Mouse (Mus musculus) splenic B cell, adult 2 months (primary cell): ENCODE measurements around the gene Dnajc3.
"Not testable (repeated sequence)": the region's sequence is repeated elsewhere in the genome, so short reads cannot be mapped to it uniquely, and the experiment has no call there.

Source experiments
- DNase-seq: peaks from one replicate; pipeline ENCODE4 v3.0.0-alpha.2; 2011; ENCODE audit warnings: low read depth, low spot score
- H3K27me3 ChIP-seq: 2 replicates; pipeline ENCODE4 v1.6.1; 2012; ENCODE audit warnings: mild to moderate bottlenecking, low read length, moderate library complexity, mixed read lengths; ENCODE audit not compliant: control insufficient read depth, poor library complexity, insufficient read depth, severe bottlenecking
- H3K36me3 ChIP-seq: 2 replicates; pipeline ENCODE4 v1.6.1; 2012; ENCODE audit warnings: mild to moderate bottlenecking, low read length, moderate library complexity, mixed read lengths; ENCODE audit not compliant: control insufficient read depth, poor library complexity, insufficient read depth, severe bottlenecking

Dnajc3 gene

DNA sequence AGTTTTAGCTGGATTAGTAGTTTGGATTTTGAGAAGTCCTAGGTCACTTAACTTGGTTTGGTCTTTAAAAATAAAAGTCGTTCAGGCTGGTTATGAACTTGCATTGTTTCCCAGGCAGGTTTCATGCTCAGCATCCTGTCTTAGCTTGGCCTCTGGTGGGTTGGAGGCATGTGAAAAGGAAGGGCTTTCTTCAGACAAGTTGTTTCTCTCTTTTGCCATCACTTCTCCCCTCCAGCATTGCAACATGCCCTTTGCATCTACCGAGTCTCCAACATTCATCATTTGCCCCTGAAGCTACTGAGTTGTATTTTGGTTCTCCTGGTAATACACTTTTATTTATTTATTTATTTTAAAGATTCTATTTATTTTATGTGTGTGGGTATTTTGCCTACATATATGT, 6.9 kb downstream of the Dnajc3 start:
- no peaks in the 10 kb centered on the region for H3K36me3 ChIP-seq
- H3K27me3 ChIP-seq = no peaks in the 10 kb centered on the region
- no peak for DNase-seq

GRCm38 (mm10) chr14:118948841-118949240, 11.1 kb downstream of the Dnajc3 start:
- DNase-seq = no peak
- Histone ChIP-seq H3K27me3 (no peaks in the 10 kb centered on the region), H3K36me3 (no peaks in the 10 kb centered on the region)

- no peak for DNase-seq
Measured at GRCm38 (mm10) chr14:118951912-118952583, 14.3 kb downstream of the Dnajc3 start.

GRCm38 (mm10) chr14:118958010-118958409, 20.2 kb downstream of the Dnajc3 start:
- Histone ChIP-seq H3K27me3 (no peaks in the 10 kb centered on the region), H3K36me3 (peaks cover 15% of the 10 kb centered on the region; the same call in 1 of the 2 replicates)
- DNase-seq = no peak

More at GRCm38 (mm10) chr14:118951912-118952583, 14.3 kb downstream of the Dnajc3 start:
- Histone ChIP-seq H3K36me3 (peaks cover 4% of the 10 kb centered on the region; the same call in 1 of the 2 replicates), H3K27me3 (no peaks in the 10 kb centered on the region)

GRCm38 (mm10) chr14:118965356-118966000, 27.7 kb downstream of the Dnajc3 start:
- Histone ChIP-seq H3K36me3 (peaks cover 8% of the 10 kb centered on the region), H3K27me3 (no peaks in the 10 kb centered on the region)
- no peak for DNase-seq

GRCm38 (mm10) chr14:118967646-118968045, 29.9 kb downstream of the Dnajc3 start:
- no peak for DNase-seq
- Histone ChIP-seq H3K36me3 (peaks cover 6% of the 10 kb centered on the region), H3K27me3 (no peaks in the 10 kb centered on the region)

DNA sequence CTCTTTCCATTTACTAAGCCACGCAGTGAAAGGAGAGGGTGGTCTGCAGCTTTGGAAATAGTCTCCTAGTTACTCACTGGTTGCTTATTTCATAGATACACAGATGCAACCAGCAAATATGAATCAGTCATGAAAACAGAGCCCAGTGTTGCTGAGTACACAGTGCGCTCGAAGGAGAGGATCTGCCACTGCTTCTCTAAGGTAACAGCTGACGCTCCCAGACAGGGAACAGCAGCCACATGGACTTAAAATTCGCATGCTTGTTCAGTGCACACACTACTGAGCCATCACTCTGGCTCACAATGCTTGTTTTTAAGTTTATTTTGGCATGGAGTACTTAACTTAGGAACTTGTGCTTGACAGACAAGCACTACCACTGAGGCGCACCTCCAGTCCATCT, 34.5 kb downstream of the Dnajc3 start:
- no peak for DNase-seq
- H3K36me3 ChIP-seq = peaks cover 8% of the 10 kb centered on the region
- H3K27me3 ChIP-seq = no peaks in the 10 kb centered on the region

- DNase-seq = no peak
- no peaks in the 10 kb centered on the region for H3K27me3 ChIP-seq
Measured at GRCm38 (mm10) chr14:118977136-118977816, 39.5 kb downstream of the Dnajc3 start.

GRCm38 (mm10) chr14:118979571-118980325, 42.0 kb downstream of the Dnajc3 start:
- Histone ChIP-seq H3K27me3 (no peaks in the 10 kb centered on the region), H3K36me3 (peaks cover 2% of the 10 kb centered on the region)
- DNase-seq = no peak

More at GRCm38 (mm10) chr14:118977136-118977816, 39.5 kb downstream of the Dnajc3 start:
- H3K36me3 ChIP-seq = peaks cover 8% of the 10 kb centered on the region

- Histone ChIP-seq H3K36me3 (peaks cover 2% of the 10 kb centered on the region; the same call in 1 of the 2 replicates), H3K27me3 (no peaks in the 10 kb centered on the region)
- DNase-seq = no peak
Measured at GRCm38 (mm10) chr14:118980358-118980757, 42.6 kb downstream of the Dnajc3 start.

GRCm38 (mm10) chr14:118980890-118981289, 43.1 kb downstream of the Dnajc3 start:
- no peaks in the 10 kb centered on the region for H3K27me3 ChIP-seq
- peaks cover 2% of the 10 kb centered on the region; the same call in 1 of the 2 replicates for H3K36me3 ChIP-seq
- DNase-seq = no peak

GRCm38 (mm10) chr14:118981711-118982428, 44.1 kb downstream of the Dnajc3 start:
- peak; percentile 30 for DNase-seq

DNA sequence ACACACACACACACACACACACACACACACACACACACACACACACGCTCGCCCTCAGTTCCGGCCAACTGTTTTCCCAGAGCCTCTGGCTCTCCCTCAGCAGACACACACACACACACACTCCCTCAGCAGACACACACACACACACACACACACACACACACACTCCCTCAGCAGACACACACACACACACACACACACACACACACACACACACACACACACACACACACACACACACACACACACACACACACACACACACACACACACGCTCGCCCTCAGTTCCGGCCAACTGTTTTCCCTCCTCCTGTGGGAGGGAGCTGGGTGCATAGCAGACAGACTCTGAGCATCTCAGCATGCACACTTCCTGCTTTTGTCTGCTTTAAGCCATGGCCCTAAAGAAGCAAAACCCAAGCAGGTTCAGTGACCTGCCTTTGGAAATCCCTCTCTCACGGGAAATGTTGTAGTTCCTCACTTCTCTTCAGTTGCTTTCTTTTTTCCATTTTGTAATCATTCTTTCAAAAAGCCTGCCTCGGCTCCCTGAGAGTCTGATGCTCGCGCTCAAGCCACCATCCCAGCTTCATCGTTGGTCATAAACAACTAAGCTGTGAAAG, 44.8 kb downstream of the Dnajc3 start:
- peak; percentile 74 for DNase-seq
- not testable (repeated sequence) for H3K27me3 ChIP-seq, H3K36me3 ChIP-seq

More at GRCm38 (mm10) chr14:118981711-118982428, 44.1 kb downstream of the Dnajc3 start:
- H3K27me3 ChIP-seq, H3K36me3 ChIP-seq: not testable (repeated sequence)

- Histone ChIP-seq H3K27me3 (no peaks in the 10 kb centered on the region), H3K36me3 (no peaks in the 10 kb centered on the region; the same call in 1 of the 2 replicates)
- DNase-seq = no peak
Measured at GRCm38 (mm10) chr14:118983396-118983795, 45.6 kb downstream of the Dnajc3 start.
